Mouse (Mus musculus) testis, adult 2 months (tissue): Measurements from ENCODE around the gene Bhlha15. TPM values are rescaled to one million over a fixed set of nuclear protein-coding genes. Genes with fewer than 3 reads are reported as not detected.

ENCODE experiments used
- H3K27ac ChIP-seq: fragments of 200-500 bp; 2 replicates; pipeline ENCODE4 v1.5.1; 2012; ENCODE audit warnings: low read depth, low read length; ENCODE audit not compliant: control insufficient read depth, insufficient read depth
- H3K27me3 ChIP-seq: fragments of 200-500 bp; 2 replicates; pipeline ENCODE4 v1.6.1; 2012; ENCODE audit warnings: mild to moderate bottlenecking, low read length, moderate library complexity; ENCODE audit not compliant: control insufficient read depth, insufficient read depth
- H3K36me3 ChIP-seq: fragments of 200-500 bp; 2 replicates; pipeline ENCODE4 v1.6.1; 2012; ENCODE audit warnings: mild to moderate bottlenecking, low read length; ENCODE audit not compliant: control insufficient read depth, insufficient read depth
- H3K4me1 ChIP-seq: fragments of 200-500 bp; 2 replicates; pipeline ENCODE4 v1.6.1; 2012; ENCODE audit warnings: low read length; ENCODE audit not compliant: control insufficient read depth, insufficient read depth
- H3K4me3 ChIP-seq: fragments of 200-500 bp; 2 replicates; pipeline ENCODE4 v1.5.1; 2012; ENCODE audit warnings: low read depth, mild to moderate bottlenecking, low read length, moderate library complexity, mixed read lengths; ENCODE audit not compliant: control insufficient read depth
- CTCF ChIP-seq: fragments of 200-500 bp; IDR thresholded peaks from 2 replicates; pipeline ENCODE4 v1.5.1; 2012; ENCODE audit warnings: low read depth, mild to moderate bottlenecking, inconsistent platforms, low read length, moderate library complexity; ENCODE audit not compliant: control insufficient read depth, insufficient read depth, insufficient replicate concordance
- POLR2A ChIP-seq: fragments of 200-500 bp; IDR thresholded peaks from 2 replicates; pipeline ENCODE4 v1.6.1; 2012; ENCODE audit warnings: low read depth, mild to moderate bottlenecking, inconsistent platforms, low read length, moderate library complexity; ENCODE audit not compliant: control insufficient read depth
- polyA plus RNA-seq: library from polyadenylated mRNA; depleted of rRNA; stranded (reverse); fragments of >200 nt; gene quantifications from 2 replicates; pipeline ENCODE4 v1.2.3, GENCODE M21; 2012

Gene Bhlha15
- polyA plus RNA-seq, 1 experiment: 0.16 TPM

DNA sequence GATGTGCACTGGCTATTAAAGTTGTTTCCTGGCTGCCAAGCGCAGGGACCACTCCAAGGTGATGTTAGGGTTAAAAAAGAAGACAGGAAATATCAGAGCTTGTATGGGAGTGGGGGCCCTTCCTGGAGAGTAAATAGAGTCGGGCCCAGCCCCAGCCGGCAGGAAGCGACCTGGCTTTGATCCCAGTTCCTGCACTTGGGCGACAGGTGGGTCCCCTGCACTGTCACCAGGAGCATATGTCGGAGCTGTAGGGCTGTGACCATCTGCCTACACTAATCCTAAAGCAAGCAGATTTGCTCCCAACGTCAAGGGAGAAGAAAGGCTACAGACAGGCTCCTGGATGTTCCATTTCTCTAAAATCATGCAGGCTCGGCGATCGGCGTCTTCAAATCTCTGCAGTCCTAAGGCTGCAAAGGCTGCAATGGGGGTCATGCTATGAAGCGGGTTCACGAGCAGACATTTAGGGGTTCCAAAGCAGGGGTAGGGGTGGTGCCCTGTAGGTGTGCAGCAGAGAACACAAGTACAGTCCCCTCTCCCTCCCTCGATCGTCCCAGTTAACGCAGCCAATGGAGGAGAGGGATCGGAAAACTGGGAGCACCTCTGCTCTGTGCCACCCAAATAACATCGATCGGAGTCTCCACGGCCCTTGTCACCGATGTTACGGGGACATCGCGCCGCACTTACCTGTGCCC, 32.9 kb downstream of the Bhlha15 start:
- H3K4me1 ChIP-seq: peaks cover 13% of the 10 kb centered on the region
- H3K27ac ChIP-seq: peak overlapping the region; percentile 83
- TF ChIP-seq POLR2A (no peak), CTCF (no peak)
- H3K27me3 ChIP-seq: no peaks in the 10 kb centered on the region
- H3K36me3 ChIP-seq: no peaks in the 10 kb centered on the region
- H3K4me3 ChIP-seq: peak overlapping the region; percentile 98

DNA sequence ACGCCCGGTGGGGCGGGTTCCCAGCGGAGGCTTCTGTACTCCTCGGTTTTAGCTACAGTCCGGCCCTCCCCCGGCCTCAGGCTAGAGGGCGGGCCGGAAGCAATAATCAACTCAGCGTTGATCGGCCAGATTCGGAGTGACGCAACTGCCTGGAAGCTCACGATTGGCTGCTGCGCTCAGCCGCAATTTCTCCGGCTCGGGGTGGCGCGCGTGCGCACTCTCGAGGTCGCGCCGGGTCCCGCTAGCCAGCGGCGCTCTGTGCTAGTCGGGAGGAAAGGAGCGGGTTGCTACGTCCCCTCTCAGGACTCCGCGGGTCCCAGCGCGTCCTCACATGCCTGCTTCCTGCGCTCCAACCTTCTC, 33.4 kb downstream of the Bhlha15 start, which contains the start of gene Tecpr1:
Gene Tecpr1 (minus strand): TSS at position 113 of the 360 bp plus-strand sequence.
- Histone ChIP-seq H3K4me3 (peak within 1 kb of the TSS; percentile 98), H3K36me3 (no peaks in the 10 kb centered on the region), H3K27ac (peak within 1 kb of the TSS; percentile 83), H3K4me1 (peaks cover 13% of the 10 kb centered on the region), H3K27me3 (no peaks in the 10 kb centered on the region)
- peak; percentile 71; the same call in 1 of the 2 replicates for TF ChIP-seq POLR2A
- TF ChIP-seq CTCF: no peak

DNA sequence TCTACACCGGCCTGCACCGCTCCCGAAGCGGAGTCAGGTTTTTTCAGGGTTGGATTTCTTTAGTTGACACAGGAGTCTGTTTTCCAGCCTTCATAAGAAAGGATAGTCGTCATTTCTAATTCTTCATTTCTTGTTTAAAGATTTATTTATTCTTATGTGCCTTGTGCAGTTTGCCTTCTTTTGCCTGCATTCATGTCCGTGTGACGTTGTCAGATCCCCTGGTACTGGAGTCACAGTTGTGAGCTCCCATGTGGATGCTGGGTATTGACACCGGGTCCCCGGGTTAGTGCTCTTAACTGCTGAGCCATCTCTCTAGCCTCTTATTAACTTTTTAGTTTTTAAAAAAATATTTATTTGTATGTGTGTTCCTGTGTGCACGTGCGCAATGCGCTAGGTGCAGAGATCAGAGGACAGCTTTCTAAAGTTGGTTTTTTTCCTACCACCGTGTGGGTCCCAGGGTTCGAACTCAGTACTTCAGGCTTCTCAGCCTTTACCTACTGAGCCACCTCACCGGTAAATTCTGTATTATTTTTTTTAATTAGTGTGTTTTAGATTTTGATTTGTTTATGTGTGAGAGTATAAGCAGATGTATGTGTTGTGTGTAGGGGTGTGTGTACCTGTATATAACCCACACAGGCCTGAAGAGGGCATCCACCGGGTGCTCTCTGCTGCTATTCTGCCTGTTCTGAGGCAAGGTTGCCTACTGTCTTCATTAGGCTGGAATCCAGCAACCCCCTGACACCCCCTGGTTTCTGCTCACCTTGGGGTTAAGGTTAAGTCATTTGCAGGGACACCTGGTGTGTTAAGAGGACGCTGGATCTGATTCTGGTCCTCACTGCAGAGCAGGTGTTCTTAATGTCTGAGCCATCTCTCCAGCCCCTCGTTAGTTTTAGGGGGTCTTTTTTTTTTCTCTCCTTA, 34.1 kb downstream of the Bhlha15 start:
- no peaks in the 10 kb centered on the region for H3K36me3 ChIP-seq
- peaks cover 13% of the 10 kb centered on the region for H3K4me1 ChIP-seq
- TF ChIP-seq POLR2A: no peak
- no peak for TF ChIP-seq CTCF
- H3K4me3 ChIP-seq: peak overlapping the region; percentile 98
- no peaks in the 10 kb centered on the region for H3K27me3 ChIP-seq
- H3K27ac ChIP-seq: peak overlapping the region; percentile 83

DNA sequence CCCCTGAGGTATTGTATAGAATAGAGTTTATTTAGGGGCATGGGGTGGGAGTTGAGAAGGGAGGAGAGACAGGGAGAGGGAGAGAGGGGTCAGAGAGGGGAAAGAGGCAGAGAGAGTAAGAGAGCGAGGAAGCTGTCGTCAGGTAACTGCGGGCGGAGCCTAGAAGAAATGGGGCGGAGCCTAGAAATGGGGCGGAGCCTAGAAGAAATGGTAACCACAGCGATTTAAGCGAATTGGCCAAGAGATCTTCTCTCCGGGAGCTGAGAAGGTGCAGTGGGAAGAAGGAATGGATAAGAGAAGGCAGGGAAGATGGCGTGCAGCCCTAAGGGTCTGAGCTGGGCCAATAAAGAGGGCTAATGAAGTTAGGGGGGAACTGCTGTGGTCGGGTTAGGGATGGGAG, 36.1 kb downstream of the Bhlha15 start:
- Histone ChIP-seq H3K36me3 (no peaks in the 10 kb centered on the region), H3K4me1 (peaks cover 13% of the 10 kb centered on the region), H3K27me3 (no peaks in the 10 kb centered on the region), H3K4me3 (no peak overlapping the region), H3K27ac (no peak overlapping the region)
- no peak for TF ChIP-seq CTCF
- TF ChIP-seq POLR2A: no peak

DNA sequence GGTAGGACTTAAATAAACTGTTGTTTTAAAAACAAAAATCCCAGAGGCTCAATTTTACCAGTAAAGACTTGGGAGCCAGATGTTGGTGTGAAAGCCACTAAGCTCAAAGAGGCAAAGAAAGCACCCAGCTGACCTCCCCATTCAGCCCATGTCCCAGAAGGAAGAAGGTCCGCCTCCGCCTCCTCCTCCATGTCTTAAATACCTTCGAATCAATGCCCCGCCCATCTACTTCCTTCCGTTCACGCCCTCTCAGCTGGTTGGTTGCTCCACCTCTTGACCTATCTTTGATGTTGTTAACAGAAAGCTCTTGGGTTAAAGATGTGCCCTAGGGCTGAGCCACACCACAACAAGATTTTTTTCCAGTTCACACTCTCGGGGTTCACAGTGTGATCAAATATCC, 40.1 kb downstream of the Bhlha15 start:
- TF ChIP-seq POLR2A: no peak
- no peak for TF ChIP-seq CTCF
- H3K27me3 ChIP-seq: no peaks in the 10 kb centered on the region

DNA sequence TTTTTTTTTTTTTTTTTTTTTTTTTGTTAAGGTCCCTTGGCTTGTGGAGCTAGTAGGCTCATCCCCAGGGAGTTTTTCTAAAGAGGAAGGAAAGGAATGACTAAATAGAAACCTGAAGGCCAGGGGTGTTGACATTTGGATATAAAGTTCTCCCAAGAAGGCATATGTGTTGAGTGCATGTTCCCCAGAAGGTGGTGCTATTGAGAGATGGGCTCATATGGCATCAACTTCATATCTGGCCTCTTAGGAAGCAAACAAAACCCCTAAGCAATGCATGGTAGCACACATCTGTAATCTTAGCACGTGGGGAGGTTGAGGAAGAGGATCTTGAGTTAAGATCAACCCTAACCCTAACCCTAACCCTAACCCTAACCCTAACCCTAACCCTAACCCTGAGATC, 41.3 kb downstream of the Bhlha15 start:
- Histone ChIP-seq H3K27ac (no peak overlapping the region), H3K27me3 (no peaks in the 10 kb centered on the region), H3K36me3 (no peaks in the 10 kb centered on the region), H3K4me1 (no peaks in the 10 kb centered on the region; the same call in 1 of the 2 replicates), H3K4me3 (no peak overlapping the region)
- TF ChIP-seq POLR2A (no peak), CTCF (no peak)

More for the DNA sequence above, 40.1 kb downstream of the Bhlha15 start:
- Histone ChIP-seq H3K27ac (no peak overlapping the region), H3K4me3 (no peak overlapping the region), H3K36me3 (no peaks in the 10 kb centered on the region), H3K4me1 (peaks cover 3% of the 10 kb centered on the region; the same call in 1 of the 2 replicates)

DNA sequence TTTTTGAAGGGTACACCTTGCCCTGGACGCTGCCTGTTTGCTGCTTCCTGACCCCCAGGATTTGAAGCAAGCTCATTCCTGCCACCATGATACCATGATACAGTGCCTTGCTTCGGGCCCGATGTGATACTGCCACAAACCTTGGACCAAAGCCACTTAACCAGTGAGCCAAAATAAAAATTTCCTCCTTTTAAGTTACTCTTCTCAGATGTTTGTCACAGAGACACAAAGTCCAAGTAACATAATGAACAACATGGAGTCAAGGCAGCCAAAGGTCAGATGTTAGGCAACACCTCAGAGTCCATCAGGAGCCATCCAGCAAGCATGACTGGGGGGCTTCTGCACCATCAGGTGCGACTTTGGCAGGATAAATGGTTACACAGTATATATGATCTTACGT, 42.4 kb downstream of the Bhlha15 start:
- no peak for TF ChIP-seq CTCF
- TF ChIP-seq POLR2A: no peak

More for the DNA sequence above, 42.4 kb downstream of the Bhlha15 start:
- Histone ChIP-seq H3K4me1 (no peaks in the 10 kb centered on the region; the same call in 1 of the 2 replicates), H3K36me3 (no peaks in the 10 kb centered on the region), H3K27ac (0 out of 2 replicates have a peak overlapping the region, but pooled peaks have one; percentile 29), H3K4me3 (no peak overlapping the region), H3K27me3 (no peaks in the 10 kb centered on the region)
